Mouse (Mus musculus): ENCODE results near the gene Dhx8. TPM values are rescaled to one million over a fixed set of nuclear protein-coding genes. Genes with fewer than 3 reads are reported as not detected.

Gene Dhx8
- polyA plus RNA-seq (2015; fragmentation: Illumina TruSeq; extraction: RNeasy Lipid Tissue Mini Kit (QIAGEN cat#74804); ENCODE audit: insufficient read depth, low read depth, low replicate concordance) = 5.8 TPM

DNA sequence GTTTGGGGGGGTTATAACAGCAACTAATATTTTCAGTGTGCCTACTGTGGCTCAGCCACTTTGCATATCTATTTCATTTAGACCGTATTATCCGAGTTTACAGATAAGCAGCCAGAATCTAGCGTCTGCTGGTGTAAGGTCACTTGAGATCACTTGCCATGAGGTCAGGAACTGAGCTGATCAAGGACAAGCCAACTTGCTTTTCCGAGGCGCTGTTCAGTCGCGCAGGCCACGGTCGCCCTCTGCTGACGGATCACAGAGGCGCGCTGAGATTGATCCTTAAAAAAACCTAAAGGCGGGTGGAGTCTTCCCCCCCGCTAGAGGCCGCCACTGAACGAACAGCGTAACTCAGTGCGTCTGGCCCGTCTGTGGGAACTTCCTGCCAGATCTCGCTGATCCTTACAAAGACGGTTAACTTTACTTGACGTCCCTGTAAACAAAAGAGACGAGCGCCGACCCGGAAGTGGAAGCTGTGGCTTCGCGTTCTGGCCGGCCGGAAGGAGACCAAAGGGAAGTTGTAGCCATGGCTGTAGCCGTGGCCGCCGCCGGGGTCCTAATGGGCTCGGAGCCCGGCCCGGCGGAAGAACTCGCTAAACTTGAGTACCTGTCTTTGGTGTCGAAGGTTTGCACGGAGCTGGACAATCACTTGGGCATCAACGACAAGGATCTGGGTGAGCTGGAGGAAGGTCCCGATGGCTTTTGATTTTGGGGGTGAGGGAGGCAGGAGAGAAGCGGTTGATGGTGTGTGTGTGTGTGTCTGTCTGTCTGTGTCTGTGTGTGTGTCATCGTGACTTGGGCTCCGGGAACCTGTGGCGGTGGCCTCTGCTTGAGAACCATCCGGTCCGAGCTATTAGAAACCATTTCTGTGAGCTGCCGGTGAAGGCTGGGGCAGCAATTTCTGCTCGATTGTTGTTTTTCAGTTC, at the start of gene Dhx8:
Dhx8 (plus strand) TSS at position 402 of the 923 bp plus-strand sequence.

GRCm38 (mm10) chr11:101785143-101785851, 52.6 kb downstream of the Dhx8 start, which contains the start of gene Etv4:
TSS of gene Etv4 (minus strand) at chr11:101785371.

Other genes with a start within 250 kb of the Dhx8 start
- gene Brca1, start 181.0 kb upstream of the Dhx8 start, polyA plus RNA-seq (2015; fragmentation: Illumina TruSeq; extraction: RNeasy Lipid Tissue Mini Kit (QIAGEN cat#74804); ENCODE audit: insufficient read depth, low read depth, low replicate concordance) = 0.92 TPM
- 46.2 TPM for gene Nbr1, start 180.8 kb upstream of the Dhx8 start, polyA plus RNA-seq (2015; fragmentation: Illumina TruSeq; extraction: RNeasy Lipid Tissue Mini Kit (QIAGEN cat#74804); ENCODE audit: insufficient read depth, low read depth, low replicate concordance)
- gene Tmem106a, start 150.7 kb upstream of the Dhx8 start, polyA plus RNA-seq (2015; fragmentation: Illumina TruSeq; extraction: RNeasy Lipid Tissue Mini Kit (QIAGEN cat#74804); ENCODE audit: insufficient read depth, low read depth, low replicate concordance) = 6.8 TPM
- gene Gm11634, start 133.7 kb upstream of the Dhx8 start, polyA plus RNA-seq (2015; fragmentation: Illumina TruSeq; extraction: RNeasy Lipid Tissue Mini Kit (QIAGEN cat#74804); ENCODE audit: insufficient read depth, low read depth, low replicate concordance) = not detected
- gene Rdm1, start 105.7 kb upstream of the Dhx8 start, polyA plus RNA-seq (2015; fragmentation: Illumina TruSeq; extraction: RNeasy Lipid Tissue Mini Kit (QIAGEN cat#74804); ENCODE audit: insufficient read depth, low read depth, low replicate concordance) = 8.8 TPM
- gene Arl4d, start 67.4 kb upstream of the Dhx8 start, polyA plus RNA-seq (2015; fragmentation: Illumina TruSeq; extraction: RNeasy Lipid Tissue Mini Kit (QIAGEN cat#74804); ENCODE audit: insufficient read depth, low read depth, low replicate concordance) = 8.4 TPM
- not detected for gene Etv4, start 52.5 kb downstream of the Dhx8 start, polyA plus RNA-seq (2015; fragmentation: Illumina TruSeq; extraction: RNeasy Lipid Tissue Mini Kit (QIAGEN cat#74804); ENCODE audit: insufficient read depth, low read depth, low replicate concordance)
- 8.0 TPM for gene Meox1, start 161.5 kb downstream of the Dhx8 start, polyA plus RNA-seq (2015; fragmentation: Illumina TruSeq; extraction: RNeasy Lipid Tissue Mini Kit (QIAGEN cat#74804); ENCODE audit: insufficient read depth, low read depth, low replicate concordance)
- gene Sost, start 234.1 kb downstream of the Dhx8 start, polyA plus RNA-seq (2015; fragmentation: Illumina TruSeq; extraction: RNeasy Lipid Tissue Mini Kit (QIAGEN cat#74804); ENCODE audit: insufficient read depth, low read depth, low replicate concordance) = not detected

Measured in pancreas, adult 10 weeks (tissue).